Mouse (Mus musculus) brain, embryonic 14.5 days (tissue): ENCODE results near the gene Cntn5.

Experiments used
- CTCF ChIP-seq: fragments of 200-500 bp; IDR thresholded peaks from 2 replicates; pipeline ENCODE4 v1.5.1; 2012; ENCODE audit warnings: inconsistent platforms, mild to moderate bottlenecking, moderate library complexity, borderline replicate concordance; ENCODE audit not compliant: insufficient read depth, insufficient read length; ENCODE audit errors: extremely low read depth
- POLR2A ChIP-seq: fragments of 200-500 bp; IDR thresholded peaks from 2 replicates; pipeline ENCODE4 v1.6.1; 2012; ENCODE audit warnings: mild to moderate bottlenecking, inconsistent platforms, borderline replicate concordance; ENCODE audit not compliant: poor library complexity, insufficient read depth, insufficient read length, severe bottlenecking; ENCODE audit errors: extremely low read depth

GRCm38 (mm10) chr9:10731878-10732277 lies 172.7 kb downstream of the Cntn5 start:
- no peak for TF ChIP-seq CTCF
- TF ChIP-seq POLR2A, result no peak
